Mouse (Mus musculus): ENCODE measurements around the gene Rab37. TPM values are rescaled to one million over a fixed set of nuclear protein-coding genes. Genes with fewer than 3 reads are reported as not detected.

Gene Rab37
- polyA plus RNA-seq, 1 experiment = 1.3 TPM

DNA sequence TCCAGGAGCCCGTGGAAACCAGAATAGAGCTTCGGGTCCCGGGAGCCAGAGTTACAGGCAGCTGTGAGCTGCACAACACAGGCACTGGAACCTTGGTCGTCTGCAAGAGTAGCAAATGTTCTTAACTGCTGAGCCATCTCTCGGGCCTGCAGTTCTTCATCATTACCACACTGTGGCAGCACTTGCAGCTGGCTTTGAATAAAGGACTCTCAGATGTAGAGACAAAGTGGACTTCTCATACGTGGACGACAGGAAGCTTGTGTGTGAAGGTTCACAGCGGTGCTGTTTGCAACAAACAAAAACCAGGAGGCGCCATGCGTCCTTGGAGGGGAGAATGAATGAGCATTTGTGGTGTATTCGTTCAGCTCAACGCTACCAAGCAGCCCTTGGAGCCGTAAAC is 10.3 kb upstream of the Rab37 start:
- TF ChIP-seq GATA1 (IDR thresholded peaks at IDR 0.05; ENCODE audit: low read length) = no peak

- no peak for TF ChIP-seq GATA1 (IDR thresholded peaks at IDR 0.05; ENCODE audit: low read length)
Measured at GRCm38 (mm10) chr11:115081373-115081772, 9.9 kb upstream of the Rab37 start.

DNA sequence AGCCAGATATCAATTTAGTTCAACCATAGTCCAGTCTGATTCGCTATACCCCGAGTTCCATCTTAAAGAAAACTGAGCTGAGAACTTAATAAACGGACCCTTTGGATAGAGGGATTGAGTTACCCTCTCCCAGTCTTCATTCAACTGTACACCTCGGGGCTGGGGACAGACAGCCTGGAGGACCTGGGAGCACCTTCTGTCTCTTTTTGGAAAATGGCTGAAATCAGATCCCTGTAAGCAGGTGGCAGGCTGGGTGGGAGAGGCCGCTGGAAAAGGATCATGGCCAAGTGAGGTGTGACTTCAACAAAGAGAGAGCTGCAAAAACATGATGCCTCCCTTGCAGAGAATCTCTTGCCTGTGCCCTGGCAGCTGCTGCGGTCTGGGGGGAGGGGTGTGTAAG is 9.0 kb upstream of the Rab37 start:
- no peak for TF ChIP-seq GATA1 (IDR thresholded peaks at IDR 0.05; ENCODE audit: low read length)

DNA sequence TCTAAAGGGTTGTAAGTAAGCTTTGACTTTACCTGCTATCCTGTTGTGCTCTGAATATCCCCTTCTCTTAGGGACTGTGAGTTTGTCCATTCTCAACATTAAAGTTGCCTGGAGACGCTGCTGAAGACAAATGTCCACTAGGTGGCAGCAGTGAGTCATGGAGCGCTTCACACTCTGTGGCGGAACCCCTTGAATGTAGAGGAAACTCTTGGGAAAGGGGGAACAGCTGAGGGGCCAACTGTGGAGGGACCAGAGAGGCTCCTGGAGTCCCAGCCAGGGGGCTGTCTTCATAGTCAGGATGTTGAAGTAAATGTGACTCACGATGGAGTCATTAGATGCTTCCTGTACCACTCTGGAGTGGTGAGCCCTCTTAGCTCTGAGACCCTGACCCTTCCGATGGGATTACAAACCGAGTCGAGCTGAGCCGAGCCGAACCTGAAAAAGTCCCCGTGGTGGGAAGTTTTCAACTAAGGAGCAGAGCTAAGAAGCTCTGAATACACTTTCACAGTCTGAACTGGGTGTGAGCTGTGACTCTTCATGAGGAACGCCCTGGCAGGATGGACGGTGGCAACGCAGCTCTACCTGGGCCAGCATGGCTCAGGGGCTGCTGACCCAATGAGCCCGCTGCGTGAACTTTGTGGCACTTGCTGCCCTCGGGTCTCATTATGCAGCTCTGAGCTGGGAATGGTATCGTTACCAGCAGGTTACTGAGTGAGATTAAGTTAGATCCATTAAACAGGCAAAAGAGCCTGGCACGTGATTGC is 7.7 kb upstream of the Rab37 start:
- TF ChIP-seq GATA1 (IDR thresholded peaks at IDR 0.05; ENCODE audit: low read length) = no peak

DNA sequence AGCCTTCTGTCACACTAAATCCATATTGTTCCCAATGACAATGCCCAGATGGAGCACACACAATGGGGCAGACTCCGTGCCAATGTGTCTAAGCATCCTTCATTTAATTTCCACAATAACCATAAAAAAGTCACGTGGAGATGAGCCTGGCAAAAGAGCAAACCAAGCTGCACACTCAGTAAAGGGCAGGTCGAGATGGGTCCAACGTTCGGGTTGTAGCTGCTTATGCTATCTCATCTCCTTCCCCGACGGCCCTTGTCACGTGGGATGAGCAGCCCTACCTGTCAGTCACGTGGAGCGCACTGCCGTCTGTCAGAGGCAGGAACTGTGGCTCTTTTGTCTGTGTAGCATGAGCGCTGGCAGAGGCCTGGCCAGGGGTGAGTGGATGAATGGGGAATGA is 6.6 kb upstream of the Rab37 start:
- no peak for TF ChIP-seq GATA1 (IDR thresholded peaks at IDR 0.05; ENCODE audit: low read length)

GRCm38 (mm10) chr11:115085064-115085463 is 6.2 kb upstream of the Rab37 start:
- no peak for TF ChIP-seq GATA1 (IDR thresholded peaks at IDR 0.05; ENCODE audit: low read length)

GRCm38 (mm10) chr11:115086213-115086612 is 5.0 kb upstream of the Rab37 start:
- no peak for TF ChIP-seq GATA1 (IDR thresholded peaks at IDR 0.05; ENCODE audit: low read length)

- TF ChIP-seq GATA1 (IDR thresholded peaks at IDR 0.05; ENCODE audit: low read length) = no peak
Measured at GRCm38 (mm10) chr11:115089853-115090252, 1.4 kb upstream of the Rab37 start.

DNA sequence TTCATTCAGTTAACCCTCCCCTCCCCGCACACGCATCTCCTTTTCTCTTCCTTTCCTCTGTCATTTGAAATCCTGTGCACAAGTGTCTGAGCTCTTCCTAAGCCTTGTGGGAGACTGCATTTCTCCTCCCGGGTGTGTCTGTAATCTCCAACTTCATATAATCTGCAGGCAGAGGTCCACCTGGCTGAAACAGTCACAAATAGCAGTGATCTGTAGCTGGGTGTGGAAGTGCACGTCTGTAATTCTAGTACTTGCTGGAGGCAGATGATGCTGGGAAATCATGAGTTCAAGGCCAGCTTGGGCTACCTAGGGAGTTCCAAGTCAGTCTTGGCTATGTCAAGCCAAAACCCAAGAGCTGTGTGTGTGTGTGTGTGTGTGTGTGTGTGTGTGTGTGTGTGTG is 909 bp downstream of the Rab37 start:
- no peak for TF ChIP-seq GATA1 (IDR thresholded peaks at IDR 0.05; ENCODE audit: low read length)

GRCm38 (mm10) chr11:115098203-115098932 is 7.1 kb downstream of the Rab37 start:
- TF ChIP-seq GATA1 (IDR thresholded peaks at IDR 0.05; ENCODE audit: low read length) = no peak

DNA sequence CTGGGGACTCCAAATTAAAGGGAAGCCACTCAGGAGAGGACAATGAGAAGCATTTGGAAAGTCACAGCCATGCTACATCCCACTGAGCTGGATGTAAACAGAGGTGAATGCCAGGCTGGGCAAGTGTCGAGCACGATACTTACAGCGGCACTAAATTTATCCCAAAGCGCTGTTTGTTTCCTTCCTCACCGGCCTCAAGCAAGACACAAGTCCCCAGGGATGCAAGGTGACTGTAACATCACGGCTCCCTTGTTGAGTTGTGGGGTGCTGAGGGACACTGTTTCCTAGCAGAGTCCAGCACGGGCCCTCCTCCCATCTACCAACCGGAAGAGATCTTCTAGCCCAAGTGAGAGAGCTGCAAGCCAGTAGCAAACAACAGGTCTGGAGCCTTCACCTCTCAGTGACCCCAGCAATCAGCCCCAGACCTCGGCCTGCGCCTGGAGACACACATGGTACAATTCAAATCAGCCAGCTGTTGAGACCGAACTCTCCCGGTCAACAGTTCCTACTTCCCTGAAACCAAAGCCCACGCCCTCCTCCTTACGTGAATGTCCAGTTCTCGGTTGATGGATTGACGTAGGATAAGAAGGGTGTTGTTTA is 8.1 kb downstream of the Rab37 start:
- no peak for TF ChIP-seq GATA1 (IDR thresholded peaks at IDR 0.05; ENCODE audit: low read length)

- no peak for TF ChIP-seq GATA1 (IDR thresholded peaks at IDR 0.05; ENCODE audit: low read length)
Measured at GRCm38 (mm10) chr11:115100032-115100621, 8.9 kb downstream of the Rab37 start.

DNA sequence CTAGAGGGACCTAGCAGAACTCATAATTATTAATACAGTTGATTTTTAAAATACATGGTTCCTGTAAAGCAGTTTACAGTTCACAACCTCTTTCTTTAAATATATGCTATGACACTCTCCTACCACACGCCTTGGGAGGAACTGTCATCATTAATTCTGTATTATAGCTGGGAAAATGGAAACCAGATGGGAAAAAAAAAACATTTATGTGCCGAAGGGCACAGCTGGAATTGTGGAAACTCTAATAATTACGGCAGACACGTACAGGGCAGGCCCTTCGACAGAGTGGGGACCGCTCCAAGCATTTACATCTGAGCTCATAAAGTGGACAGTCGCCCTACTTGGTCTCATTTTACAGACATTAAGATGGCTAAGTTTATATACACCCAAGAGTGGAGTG is 9.5 kb downstream of the Rab37 start:
- TF ChIP-seq GATA1 (IDR thresholded peaks at IDR 0.05; ENCODE audit: low read length) = no peak

DNA sequence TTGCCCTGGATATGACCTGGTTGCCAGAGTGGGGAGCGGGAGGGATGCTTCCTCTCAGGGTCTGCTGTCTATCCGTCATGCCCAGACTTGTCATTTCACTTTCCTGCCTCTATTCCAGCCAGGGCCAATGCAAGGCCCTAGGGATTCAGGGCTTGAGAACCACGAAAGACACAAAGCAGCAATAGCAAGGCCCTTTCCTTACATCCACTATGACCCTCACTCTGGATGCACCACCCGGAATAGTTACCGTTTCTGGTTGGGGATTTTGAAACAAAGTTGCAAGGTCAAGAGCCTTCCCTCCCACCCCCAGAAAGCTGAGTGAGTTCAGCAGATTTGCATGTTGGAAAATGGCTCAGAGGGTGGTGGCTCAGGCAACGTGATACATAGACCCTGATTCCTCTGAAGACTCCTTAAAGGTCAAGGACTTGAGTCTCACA is 10.4 kb downstream of the Rab37 start:
- no peak for TF ChIP-seq GATA1 (IDR thresholded peaks at IDR 0.05; ENCODE audit: low read length)

DNA sequence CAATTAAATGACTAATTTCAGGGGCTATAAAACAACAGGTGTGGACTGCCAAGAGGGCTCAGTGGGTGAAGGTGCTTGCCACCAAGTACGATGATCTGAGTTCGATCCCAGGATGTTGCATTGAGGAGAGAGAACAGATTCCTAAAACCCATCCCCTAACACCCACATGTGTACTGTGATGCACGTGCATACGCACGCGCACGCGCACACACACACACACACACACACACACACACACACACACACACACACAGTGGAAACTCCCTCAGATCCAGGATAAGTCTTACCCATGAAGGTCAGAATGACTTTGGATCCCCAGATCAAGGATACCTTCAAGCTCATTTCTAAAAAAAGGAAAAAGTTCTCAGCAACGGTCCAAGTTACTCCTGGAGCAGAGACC is 10.9 kb downstream of the Rab37 start:
- TF ChIP-seq GATA1 (IDR thresholded peaks at IDR 0.05; ENCODE audit: low read length) = no peak

Measured in G1E-ER4 (cell line).